9 mouse cellular contexts compared by ENCODE assay signal in genomic region chr2:128412974-128413373, GRCm38 (mm10).
DNase-seq lines count a peak whose midpoint lies in the region; ATAC-seq and TF ChIP-seq lines count a peak whose summit lies in the region.
"Had no signal": no experiment of that assay in that cellular context is flagged by ENCODE, and none has a peak within 500 bp of the region (broad histone marks: within the 10 kb centered on the region; RNA-seq: fewer than 3 reads in every experiment).

No protein-coding gene starts in this region.

- no peak overlapping the region for H3K9ac ChIP-seq in hindbrain, embryonic 16.5 days (ENCODE audit: low read depth, low read length)
- H3K9ac ChIP-seq in neural tube, embryonic 13.5 days, result no peak overlapping the region
- no peak overlapping the region for H3K9ac ChIP-seq in heart, adult 2 months (ENCODE audit: low read depth, low read length)

- no peaks in the 10 kb centered on the region for H3K79me2 ChIP-seq in heart, adult 2 months (replicated peaks; ENCODE audit: control insufficient read depth, insufficient read depth, low read length)

- 40% methylated on average over 10 of the region's 10 CpGs for WGBS in hindbrain, embryonic 16.5 days
- WGBS in hindbrain, embryonic 10.5 days, result 45% methylated on average over 10 of the region's 10 CpGs
- WGBS in neural tube, embryonic 13.5 days, result 2% methylated on average over 10 of the region's 10 CpGs
- 69% methylated on average over 10 of the region's 10 CpGs for WGBS in heart, adult 2 months

- no peak overlapping the region for H3K4me3 ChIP-seq in hindbrain, embryonic 16.5 days (ENCODE audit: low read length)
- no peak overlapping the region for H3K4me3 ChIP-seq in hindbrain, embryonic 10.5 days
- H3K4me3 ChIP-seq in neural tube, embryonic 13.5 days, result no peak overlapping the region
- H3K4me3 ChIP-seq in heart, adult 2 months, result no peak overlapping the region
- H3K4me3 ChIP-seq: myocyte had no signal

- no peaks in the 10 kb centered on the region for H3K36me3 ChIP-seq in hindbrain, embryonic 16.5 days (ENCODE audit: control insufficient read depth, insufficient read depth, low read length)
- no peaks in the 10 kb centered on the region for H3K36me3 ChIP-seq in hindbrain, embryonic 10.5 days
- H3K36me3 ChIP-seq in neural tube, embryonic 13.5 days, result no peaks in the 10 kb centered on the region
- H3K36me3 ChIP-seq in heart, adult 2 months (ENCODE audit: control insufficient read depth, insufficient read depth, low read length), result no peaks in the 10 kb centered on the region

- no peak for TF ChIP-seq CTCF in heart, adult 2 months (IDR thresholded peaks at IDR 0.05)

- H3K9me3 ChIP-seq in hindbrain, embryonic 16.5 days (ENCODE audit: control insufficient read depth, low read length), result no peaks in the 10 kb centered on the region
- H3K9me3 ChIP-seq in hindbrain, embryonic 10.5 days, result no peaks in the 10 kb centered on the region
- no peaks in the 10 kb centered on the region for H3K9me3 ChIP-seq in neural tube, embryonic 13.5 days

- no peaks in the 10 kb centered on the region for H3K27me3 ChIP-seq in hindbrain, embryonic 16.5 days (replicated peaks; ENCODE audit: control insufficient read depth, insufficient read depth, low read length)
- H3K27me3 ChIP-seq in hindbrain, embryonic 10.5 days (ENCODE audit: insufficient read depth, poor library complexity, severe bottlenecking), result no peaks in the 10 kb centered on the region
- peaks cover 16% of the 10 kb centered on the region; the same call in 1 of the 2 replicates for H3K27me3 ChIP-seq in neural tube, embryonic 13.5 days
- no peaks in the 10 kb centered on the region for H3K27me3 ChIP-seq in heart, adult 2 months (ENCODE audit: control insufficient read depth, insufficient read depth, low read length)

- no peak overlapping the region for H3K4me2 ChIP-seq in hindbrain, embryonic 16.5 days (ENCODE audit: low read length)
- 0 out of 2 replicates have a peak overlapping the region, but pooled peaks have one; percentile 5 for H3K4me2 ChIP-seq in neural tube, embryonic 13.5 days

- no peak for TF ChIP-seq EP300 in heart, adult 2 months (IDR thresholded peaks at IDR 0.05; ENCODE audit: insufficient read depth, low read depth, low read length)

- ATAC-seq in hindbrain, embryonic 16.5 days, result peak; percentile 40
- peak; percentile 79 for ATAC-seq in granulocyte monocyte progenitor cell, adult 5-6 weeks (replicated peaks; ENCODE audit: poor library complexity, severe bottlenecking)
- peak; percentile 50; the same call in 1 of the 2 replicates for ATAC-seq in neural tube, embryonic 13.5 days (ENCODE audit: low read depth)

- DNase-seq in hindbrain, embryonic 10.5 days (ENCODE audit: low spot score), result no peak
- peak; percentile 83 for DNase-seq in CD4-positive, CD25-positive, alpha-beta regulatory T cell, adult 2 months (ENCODE audit: low read depth, low spot score)
- DNase-seq in gastrocnemius, postnatal 14 days, result no peak
- DNase-seq in c-Kit-positive CD71-positive TER-119-positive erythroid progenitor cells, embryonic 14.5 days (ENCODE audit: low spot score), result no peak
- no peak for DNase-seq in heart, adult 2 months

- H3K4me1 ChIP-seq in hindbrain, embryonic 16.5 days (ENCODE audit: control insufficient read depth, insufficient read depth, low read depth, low read length), result no peaks in the 10 kb centered on the region
- H3K4me1 ChIP-seq in hindbrain, embryonic 10.5 days (replicated peaks), result peaks cover 14% of the 10 kb centered on the region
- peaks cover 9% of the 10 kb centered on the region for H3K4me1 ChIP-seq in neural tube, embryonic 13.5 days (replicated peaks)
- H3K4me1 ChIP-seq in heart, adult 2 months (ENCODE audit: control insufficient read depth, insufficient read depth, low read length), result no peaks in the 10 kb centered on the region; the same call in 1 of the 2 replicates

- TF ChIP-seq POLR2A in heart, adult 2 months (IDR thresholded peaks at IDR 0.05; ENCODE audit: insufficient read depth, low read depth, low read length), result no peak

- H3K27ac ChIP-seq in hindbrain, embryonic 16.5 days (ENCODE audit: low read depth, low read length), result no peak overlapping the region
- H3K27ac ChIP-seq in hindbrain, embryonic 10.5 days, result no peak overlapping the region
- no peak overlapping the region for H3K27ac ChIP-seq in neural tube, embryonic 13.5 days (replicated peaks)
- no peak overlapping the region for H3K27ac ChIP-seq in heart, adult 2 months

- intact Hi-C loops in gastrocnemius, postnatal 14 days (cut with DNase I; ENCODE audit: low total_unique reads), result loop anchor here (5.0 kb wide), 1 partner anchor 159 kb away; no protein-coding TSS in a partner anchor
- intact Hi-C loops in heart, adult 2 months (cut with DNase I), result loop anchor here (1.0 kb wide), 1 partner anchor 160 kb away; no protein-coding TSS in a partner anchor
